ENCODE assay signal across 8 mouse cellular contexts in the genomic region with DNA sequence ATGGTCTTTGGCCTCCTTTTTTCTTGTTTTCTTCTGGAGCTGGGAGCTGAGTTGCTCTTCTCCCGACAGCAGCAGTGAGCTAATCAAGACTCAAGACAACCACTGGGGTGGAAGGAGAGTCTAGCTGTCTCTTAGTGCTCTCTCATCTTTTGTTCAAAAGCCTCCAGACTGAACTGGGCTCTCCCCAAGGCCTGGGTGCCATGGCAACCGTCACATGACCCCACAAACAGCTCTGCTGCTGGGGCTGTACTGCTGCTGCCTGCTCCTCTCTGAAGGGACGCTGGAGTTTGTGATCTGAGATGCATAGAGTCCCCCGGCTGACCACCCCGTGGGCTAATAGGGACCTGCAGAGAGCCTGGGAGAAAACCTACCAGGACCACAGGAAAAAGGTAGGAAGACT. TPM values are rescaled to one million over a fixed set of nuclear protein-coding genes. Genes with fewer than 3 reads are reported as not detected.
DNase-seq lines count a peak whose midpoint lies in the region; ATAC-seq lines count a peak whose summit lies in the region.

TSS of gene Cfap97d2 (plus strand) at position 222 of the 400 bp plus-strand sequence.

- no peak within 1 kb of the TSS; the same call in 1 of the 2 replicates for H3K9ac ChIP-seq in midbrain, embryonic 14.5 days (replicated peaks; ENCODE audit: low read length)
- H3K9ac ChIP-seq in stomach, embryonic 15.5 days = no peak within 1 kb of the TSS

- H3K27me3 ChIP-seq in midbrain, embryonic 14.5 days (ENCODE audit: control insufficient read depth, insufficient read depth, low read length) = no peaks in the 10 kb centered on the region
- H3K27me3 ChIP-seq in stomach, embryonic 15.5 days (replicated peaks) = no peaks in the 10 kb centered on the region

- no peaks in the 10 kb centered on the region for H3K9me3 ChIP-seq in midbrain, embryonic 14.5 days (ENCODE audit: control insufficient read depth, low read length)
- no peaks in the 10 kb centered on the region for H3K9me3 ChIP-seq in stomach, embryonic 15.5 days

- DNase-seq in cerebellum, adult 9-11 months = peak; percentile 40
- no peak for DNase-seq in cerebellum, adult 11-12 months
- peak; percentile 81 for DNase-seq in CD4-positive helper T cell, adult 2 months (ENCODE audit: low read depth, low spot score)
- peak; percentile 46 to 73 for DNase-seq in cerebellum, postnatal 25 days
- peak; percentile 44 for DNase-seq in gastrocnemius, postnatal 25 days
- DNase-seq in layer of hippocampus, postnatal 14 days (ENCODE audit: low spot score in 2 of 2) = peak; percentile 60 to 70
- peak; percentile 92 for DNase-seq in midbrain, embryonic 14.5 days

- H3K36me3 ChIP-seq in midbrain, embryonic 14.5 days (ENCODE audit: control insufficient read depth, insufficient read depth, low read length) = no peaks in the 10 kb centered on the region
- H3K36me3 ChIP-seq in stomach, embryonic 15.5 days = no peaks in the 10 kb centered on the region

- WGBS in midbrain, embryonic 14.5 days = under 1% methylated on average over 5 of the region's 5 CpGs
- WGBS in stomach, embryonic 15.5 days = 19% methylated on average over 5 of the region's 5 CpGs

- H3K4me1 ChIP-seq in midbrain, embryonic 14.5 days (ENCODE audit: control insufficient read depth, insufficient read depth, low read length) = peaks cover 11% of the 10 kb centered on the region; the same call in 1 of the 2 replicates
- H3K4me1 ChIP-seq in stomach, embryonic 15.5 days = 0 out of 2 replicates have a peak, but pooled peaks cover 3% of the 10 kb centered on the region

- H3K27ac ChIP-seq in midbrain, embryonic 14.5 days (replicated peaks; ENCODE audit: low read depth, low read length) = peak within 1 kb of the TSS; percentile 80
- H3K27ac ChIP-seq in stomach, embryonic 15.5 days = no peak within 1 kb of the TSS

- peak; percentile 98 for ATAC-seq in midbrain, embryonic 14.5 days (ENCODE audit: low FRiP score, low TSS enrichment)
- ATAC-seq in stomach, embryonic 15.5 days (ENCODE audit: insufficient read depth, low FRiP score, low read depth) = peak; percentile 65; the same call in 1 of the 2 replicates

- H3K4me3 ChIP-seq in midbrain, embryonic 14.5 days (replicated peaks; ENCODE audit: low read depth, low read length) = no peak within 1 kb of the TSS
- no peak within 1 kb of the TSS for H3K4me3 ChIP-seq in stomach, embryonic 15.5 days (replicated peaks)

- peak within 1 kb of the TSS; percentile 40 for H3K4me2 ChIP-seq in midbrain, embryonic 14.5 days (ENCODE audit: low read length)
- no peak within 1 kb of the TSS for H3K4me2 ChIP-seq in stomach, embryonic 15.5 days

RNA-seq across cellular contexts. Expression of gene Cfap97d2, which starts in this region (rescaled TPM):
- total RNA-seq in gastrocnemius, postnatal 25 days (2021) = not detected
- 1 to 10 TPM; 2.7 to 2.8 TPM for total RNA-seq in layer of hippocampus, postnatal 14 days (2021)
- 1.6 and 2.2 TPM in 2 replicates for polyA plus RNA-seq in midbrain, embryonic 14.5 days (2014; fragmentation: Nextera tagmentation; extraction: Ambion mirVana)
- polyA plus RNA-seq in stomach, embryonic 15.5 days (2015; fragmentation: Nextera tagmentation; extraction: Ambion mirVana) = not detected in 2 replicates

Comparison
In these comparisons a context has a peak if more than half of its experiments do, and no peak if none do; other contexts are left out.
1. Peak in DNase-seq in gastrocnemius, postnatal 25 days; RNA of the gene not detected or under 1 TPM.
2. Peak in ATAC-seq in stomach, embryonic 15.5 days; RNA of the gene not detected or under 1 TPM.